Mouse (Mus musculus) brain, embryonic 14.5 days (tissue): Measurements from ENCODE around the gene Entpd3.

Experiments used
- CTCF ChIP-seq: fragments of 200-500 bp; IDR thresholded peaks from 2 replicates; pipeline ENCODE4 v1.5.1; 2012; ENCODE audit warnings: inconsistent platforms, mild to moderate bottlenecking, moderate library complexity, borderline replicate concordance; ENCODE audit not compliant: insufficient read depth, insufficient read length; ENCODE audit errors: extremely low read depth
- POLR2A ChIP-seq: fragments of 200-500 bp; IDR thresholded peaks from 2 replicates; pipeline ENCODE4 v1.6.1; 2012; ENCODE audit warnings: mild to moderate bottlenecking, inconsistent platforms, borderline replicate concordance; ENCODE audit not compliant: poor library complexity, insufficient read depth, insufficient read length, severe bottlenecking; ENCODE audit errors: extremely low read depth

GRCm38 (mm10) chr9:120502013-120502412 is 37.6 kb upstream of the Entpd3 start:
- TF ChIP-seq CTCF (peak; percentile 83; the same call in 1 of the 2 replicates), POLR2A (no peak)
